Mouse (Mus musculus) layer of hippocampus, adult 6 months (tissue): ENCODE measurements around the gene H2al1d. TPM values are rescaled to one million over a fixed set of nuclear protein-coding genes. Genes with fewer than 3 reads are reported as not detected.

ENCODE experiments used
- long read RNA-seq, 2 experiments: library from polyadenylated mRNA; unstranded; transcript quantifications; one replicate each; pipeline ENCODE4 v2.0.0; 2019 to 2020
- polyA plus RNA-seq: library from polyadenylated mRNA; unstranded; fragments of <200 nt; fragmentation: Nextera tagmentation; gene quantifications from 2 replicates; pipeline ENCODE4 v1.2.3, GENCODE M21; 2021

H2al1d gene
- polyA plus RNA-seq = not detected in 2 replicates
- long read RNA-seq, experiment 1 = 0 reads
- long read RNA-seq, experiment 2 = 0 reads

DNA sequence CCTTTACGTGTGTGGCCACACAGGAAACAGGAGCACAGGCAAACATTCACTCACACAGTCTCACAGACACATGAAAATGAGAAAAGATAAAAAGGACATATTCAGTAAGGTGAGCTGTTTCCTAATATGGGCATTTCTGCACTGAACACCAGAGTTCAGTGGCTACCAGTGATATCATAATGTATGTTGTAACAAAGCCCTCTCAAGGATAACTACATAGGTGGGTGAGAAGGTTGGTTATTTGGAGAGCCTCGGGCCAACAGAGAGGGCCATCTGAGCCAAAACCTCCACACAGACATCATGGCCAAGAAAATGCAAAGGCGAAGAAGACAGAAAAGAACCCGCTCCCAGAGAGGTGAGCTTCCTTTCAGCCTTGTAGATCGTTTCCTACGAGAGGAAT, at the start of gene H2al1d:
Gene H2al1d, plus strand, starts transcription at position 301 of the 400 bp plus-strand sequence.

DNA sequence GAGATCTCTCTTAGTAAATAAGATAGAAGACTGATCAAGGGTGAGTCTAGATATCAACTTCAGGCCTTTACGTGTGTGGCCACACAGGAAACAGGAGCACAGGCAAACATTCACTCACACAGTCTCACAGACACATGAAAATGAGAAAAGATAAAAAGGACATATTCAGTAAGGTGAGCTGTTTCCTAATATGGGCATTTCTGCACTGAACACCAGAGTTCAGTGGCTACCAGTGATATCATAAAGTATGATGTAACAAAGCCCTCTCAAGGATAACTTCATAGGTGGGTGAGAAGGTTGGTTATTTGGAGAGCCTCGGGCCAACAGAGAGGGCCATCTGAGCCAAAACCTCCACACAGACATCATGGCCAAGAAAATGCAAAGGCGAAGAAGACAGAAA, 9.7 kb upstream of the H2al1d start, which contains the start of gene H2al1a:
Gene H2al1a, plus strand, starts transcription at position 301 of the 400 bp plus-strand sequence.

DNA sequence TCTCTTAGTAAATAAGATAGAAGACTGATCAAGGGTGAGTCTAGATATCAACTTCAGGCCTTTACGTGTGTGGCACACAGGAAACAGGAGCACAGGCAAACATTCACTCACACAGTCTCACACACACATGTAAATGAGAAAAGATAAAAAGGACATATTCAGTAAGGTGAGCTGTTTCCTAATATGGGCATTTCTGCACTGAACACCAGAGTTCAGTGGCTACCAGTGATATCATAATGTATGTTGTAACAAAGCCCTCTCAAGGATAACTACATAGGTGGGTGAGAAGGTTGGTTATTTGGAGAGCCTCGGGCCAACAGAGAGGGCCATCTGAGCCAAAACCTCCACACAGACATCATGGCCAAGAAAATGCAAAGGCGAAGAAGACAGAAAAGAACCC, 6.5 kb upstream of the H2al1d start, which contains the start of gene H2al1b:
Gene H2al1b, plus strand, starts transcription at position 301 of the 400 bp plus-strand sequence.

DNA sequence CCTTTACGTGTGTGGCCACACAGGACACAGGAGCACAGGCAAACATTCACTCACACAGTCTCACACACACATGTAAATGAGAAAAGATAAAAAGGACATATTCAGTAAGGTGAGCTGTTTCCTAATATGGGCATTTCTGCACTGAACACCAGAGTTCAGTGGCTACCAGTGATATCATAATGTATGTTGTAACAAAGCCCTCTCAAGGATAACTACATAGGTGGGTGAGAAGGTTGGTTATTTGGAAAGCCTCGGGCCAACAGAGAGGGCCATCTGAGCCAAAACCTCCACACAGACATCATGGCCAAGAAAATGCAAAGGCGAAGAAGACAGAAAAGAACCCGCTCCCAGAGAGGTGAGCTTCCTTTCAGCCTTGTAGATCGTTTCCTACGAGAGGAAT, 3.3 kb upstream of the H2al1d start, which contains the start of gene H2al1c:
Gene H2al1c, plus strand, starts transcription at position 301 of the 400 bp plus-strand sequence.

DNA sequence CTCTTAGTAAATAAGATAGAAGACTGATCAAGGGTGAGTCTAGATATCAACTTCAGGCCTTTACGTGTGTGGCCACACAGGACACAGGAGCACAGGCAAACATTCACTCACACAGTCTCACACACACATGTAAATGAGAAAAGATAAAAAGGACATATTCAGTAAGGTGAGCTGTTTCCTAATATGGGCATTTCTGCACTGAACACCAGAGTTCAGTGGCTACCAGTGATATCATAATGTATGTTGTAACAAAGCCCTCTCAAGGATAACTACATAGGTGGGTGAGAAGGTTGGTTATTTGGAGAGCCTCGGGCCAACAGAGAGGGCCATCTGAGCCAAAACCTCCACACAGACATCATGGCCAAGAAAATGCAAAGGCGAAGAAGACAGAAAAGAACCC, 3.0 kb downstream of the H2al1d start, which contains the start of gene H2al1e:
Gene H2al1e, plus strand, starts transcription at position 301 of the 400 bp plus-strand sequence.

DNA sequence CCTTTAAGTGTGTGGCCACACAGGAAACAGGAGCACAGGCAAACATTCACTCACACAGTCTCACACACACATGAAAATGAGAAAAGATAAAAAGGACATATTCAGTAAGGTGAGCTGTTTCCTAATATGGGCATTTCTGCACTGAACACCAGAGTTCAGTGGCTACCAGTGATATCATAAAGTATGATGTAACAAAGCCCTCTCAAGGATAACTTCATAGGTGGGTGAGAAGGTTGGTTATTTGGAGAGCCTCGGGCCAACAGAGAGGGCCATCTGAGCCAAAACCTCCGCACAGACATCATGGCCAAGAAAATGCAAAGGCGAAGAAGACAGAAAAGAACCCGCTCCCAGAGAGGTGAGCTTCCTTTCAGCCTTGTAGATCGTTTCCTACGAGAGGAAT, 6.2 kb downstream of the H2al1d start, which contains the start of gene H2al1f:
Gene H2al1f, plus strand, starts transcription at position 301 of the 400 bp plus-strand sequence.

DNA sequence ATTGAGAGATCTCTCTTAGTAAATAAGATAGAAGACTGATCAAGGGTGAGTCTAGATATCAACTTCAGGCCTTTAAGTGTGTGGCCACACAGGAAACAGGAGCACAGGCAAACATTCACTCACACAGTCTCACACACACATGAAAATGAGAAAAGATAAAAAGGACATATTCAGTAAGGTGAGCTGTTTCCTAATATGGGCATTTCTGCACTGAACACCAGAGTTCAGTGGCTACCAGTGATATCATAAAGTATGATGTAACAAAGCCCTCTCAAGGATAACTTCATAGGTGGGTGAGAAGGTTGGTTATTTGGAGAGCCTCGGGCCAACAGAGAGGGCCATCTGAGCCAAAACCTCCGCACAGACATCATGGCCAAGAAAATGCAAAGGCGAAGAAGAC, 9.3 kb downstream of the H2al1d start, which contains the start of gene H2al1g:
Gene H2al1g, plus strand, starts transcription at position 301 of the 400 bp plus-strand sequence.

DNA sequence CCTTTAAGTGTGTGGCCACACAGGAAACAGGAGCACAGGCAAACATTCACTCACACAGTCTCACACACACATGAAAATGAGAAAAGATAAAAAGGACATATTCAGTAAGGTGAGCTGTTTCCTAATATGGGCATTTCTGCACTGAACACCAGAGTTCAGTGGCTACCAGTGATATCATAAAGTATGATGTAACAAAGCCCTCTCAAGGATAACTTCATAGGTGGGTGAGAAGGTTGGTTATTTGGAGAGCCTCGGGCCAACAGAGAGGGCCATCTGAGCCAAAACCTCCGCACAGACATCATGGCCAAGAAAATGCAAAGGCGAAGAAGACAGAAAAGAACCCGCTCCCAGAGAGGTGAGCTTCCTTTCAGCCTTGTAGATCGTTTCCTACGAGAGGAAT, 12.6 kb downstream of the H2al1d start, which contains the start of gene H2al1h:
Gene H2al1h, plus strand, starts transcription at position 301 of the 400 bp plus-strand sequence.

DNA sequence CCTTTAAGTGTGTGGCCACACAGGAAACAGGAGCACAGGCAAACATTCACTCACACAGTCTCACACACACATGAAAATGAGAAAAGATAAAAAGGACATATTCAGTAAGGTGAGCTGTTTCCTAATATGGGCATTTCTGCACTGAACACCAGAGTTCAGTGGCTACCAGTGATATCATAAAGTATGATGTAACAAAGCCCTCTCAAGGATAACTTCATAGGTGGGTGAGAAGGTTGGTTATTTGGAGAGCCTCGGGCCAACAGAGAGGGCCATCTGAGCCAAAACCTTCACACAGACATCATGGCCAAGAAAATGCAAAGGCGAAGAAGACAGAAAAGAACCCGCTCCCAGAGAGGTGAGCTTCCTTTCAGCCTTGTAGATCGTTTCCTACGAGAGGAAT, 15.7 kb downstream of the H2al1d start, which contains the start of gene H2al1i:
Gene H2al1i, plus strand, starts transcription at position 301 of the 400 bp plus-strand sequence.

DNA sequence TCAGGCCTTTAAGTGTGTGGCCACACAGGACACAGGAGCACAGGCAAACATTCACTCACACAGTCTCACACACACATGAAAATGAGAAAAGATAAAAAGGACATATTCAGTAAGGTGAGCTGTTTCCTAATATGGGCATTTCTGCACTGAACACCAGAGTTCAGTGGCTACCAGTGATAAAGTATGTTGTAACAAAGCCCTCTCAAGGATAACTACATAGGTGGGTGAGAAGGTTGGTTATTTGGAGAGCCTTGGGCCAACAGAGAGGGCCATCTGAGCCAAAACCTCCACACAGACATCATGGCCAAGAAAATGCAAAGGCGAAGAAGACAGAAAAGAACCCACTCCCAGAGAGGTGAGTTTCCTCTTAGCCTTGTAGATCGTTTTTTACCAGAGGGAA, 18.9 kb downstream of the H2al1d start, which contains the start of gene H2al1j:
Gene H2al1j, plus strand, starts transcription at position 301 of the 400 bp plus-strand sequence.

Other genes with a start within 250 kb of the H2al1d start
- not detected in 2 replicates for gene H2al1a, start 9.6 kb upstream of the H2al1d start, polyA plus RNA-seq
- not detected in 2 replicates for gene H2al1b, start 6.4 kb upstream of the H2al1d start, polyA plus RNA-seq
- gene H2al1c, start 3.2 kb upstream of the H2al1d start, polyA plus RNA-seq = not detected in 2 replicates
- not detected in 2 replicates for gene H2al1e, start 3.1 kb downstream of the H2al1d start, polyA plus RNA-seq
- gene H2al1f, start 6.3 kb downstream of the H2al1d start, polyA plus RNA-seq = not detected in 2 replicates
- gene H2al1g, start 9.4 kb downstream of the H2al1d start, polyA plus RNA-seq = not detected in 2 replicates
- gene H2al1h, start 12.7 kb downstream of the H2al1d start, polyA plus RNA-seq = not detected in 2 replicates
- not detected in 2 replicates for gene H2al1i, start 15.8 kb downstream of the H2al1d start, polyA plus RNA-seq
- not detected in 2 replicates for gene H2al1j, start 19.0 kb downstream of the H2al1d start, polyA plus RNA-seq